Mouse (Mus musculus) bone marrow macrophage, adult 2 months (primary cell): ENCODE measurements at regions not wholly inside any gene's neighbourhood (a gene's known extent, or its start where the extent isn't known, plus 50 kb on each side); places are given as distances from the start of the nearest gene placed in this dataset.

Experiments
- CTCF ChIP-seq: IDR thresholded peaks from 2 replicates; pipeline ENCODE4 v1.5.1; 2012; ENCODE audit warnings: low read depth, mild to moderate bottlenecking, low read length, moderate library complexity
- POLR2A ChIP-seq: IDR thresholded peaks from 2 replicates; pipeline ENCODE4 v1.6.1; 2012; ENCODE audit warnings: mild to moderate bottlenecking, low read depth, low read length, borderline replicate concordance

- TF ChIP-seq CTCF (no peak), POLR2A (no peak)
These were observed 261.4 kb upstream of the Cdh5 start for GRCm38 (mm10) chr8:103839990-103840389.
